9 mouse cellular contexts compared by ENCODE assay signal in the genomic region with DNA sequence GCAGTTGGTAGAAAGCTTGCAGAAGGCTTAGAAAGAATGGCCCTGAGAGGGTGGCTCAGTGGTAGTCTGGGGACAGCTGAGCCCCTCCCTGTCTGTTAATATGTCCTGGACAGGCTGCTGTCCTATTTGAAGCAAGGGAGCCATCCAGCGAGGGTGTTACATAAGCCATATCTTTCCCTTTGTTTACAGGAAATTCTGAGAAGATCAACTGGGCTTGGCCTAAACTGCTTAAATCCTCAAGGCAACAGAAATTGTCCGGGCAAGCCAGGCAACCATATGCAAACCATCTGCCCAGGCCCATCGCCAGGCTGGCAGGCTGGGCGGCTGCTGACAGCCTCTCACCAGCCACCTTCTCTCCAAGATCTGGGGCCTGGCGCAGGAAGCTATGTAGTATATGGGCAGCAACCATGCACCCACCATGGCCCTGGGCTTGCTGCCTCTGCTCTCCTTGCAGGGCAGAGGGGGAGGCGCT. TPM values are rescaled to one million over a fixed set of nuclear protein-coding genes. Genes with fewer than 3 reads are reported as not detected.
DNase-seq lines count a peak whose midpoint lies in the region; ATAC-seq and TF ChIP-seq lines count a peak whose summit lies in the region.
"Had no signal": no experiment of that assay in that cellular context is flagged by ENCODE, and none has a peak within 500 bp of the region (broad histone marks: within the 10 kb centered on the region; RNA-seq: fewer than 3 reads in every experiment).

No protein-coding gene starts in this region.

- no peaks in the 10 kb centered on the region for H3K9me3 ChIP-seq in heart, embryonic 12.5 days (replicated peaks)
- H3K9me3 ChIP-seq: megakaryocyte, embryonic 14.5 days had no signal

- TF ChIP-seq CTCF in thymus, adult 2 months (IDR thresholded peaks at IDR 0.05; ENCODE audit: borderline replicate concordance, control insufficient read depth, extremely low read depth, insufficient read depth, low read length, poor library complexity), result no peak

- WGBS in heart, embryonic 12.5 days, result 58% methylated on average over 6 of the region's 6 CpGs
- WGBS in thymus, adult 2 months, result 92% methylated on average over 6 of the region's 6 CpGs

- H3K4me2 ChIP-seq in heart, embryonic 12.5 days, result no peak overlapping the region

- no peaks in the 10 kb centered on the region for H3K36me3 ChIP-seq in heart, embryonic 12.5 days
- no peaks in the 10 kb centered on the region for H3K36me3 ChIP-seq in thymus, adult 2 months (ENCODE audit: control insufficient read depth, insufficient read depth, low read length)

- H3K4me3 ChIP-seq in heart, embryonic 12.5 days, result no peak overlapping the region
- H3K4me3 ChIP-seq in thymus, adult 2 months (ENCODE audit: control insufficient read depth, insufficient read depth, low read length), result no peak overlapping the region
- H3K4me3 ChIP-seq: megakaryocyte, embryonic 14.5 days had no signal

- ATAC-seq in heart, embryonic 12.5 days (ENCODE audit: insufficient number of reproducible peaks, low FRiP score), result no peak

- no peak for TF ChIP-seq POLR2A in thymus, adult 2 months (IDR thresholded peaks at IDR 0.05; ENCODE audit: control insufficient read depth, extremely low read depth, insufficient read depth, low read length, poor library complexity)

- H3K4me1 ChIP-seq in heart, embryonic 12.5 days (replicated peaks), result peaks cover 36% of the 10 kb centered on the region
- H3K4me1 ChIP-seq in thymus, adult 2 months (replicated peaks; ENCODE audit: control insufficient read depth, insufficient read depth, low read length), result no peaks in the 10 kb centered on the region

- no peaks in the 10 kb centered on the region; the same call in 1 of the 2 replicates for H3K27me3 ChIP-seq in heart, embryonic 12.5 days (replicated peaks)
- no peaks in the 10 kb centered on the region for H3K27me3 ChIP-seq in thymus, adult 2 months (ENCODE audit: control insufficient read depth, insufficient read depth, low read length)

- intact Hi-C loops in left cerebral cortex, postnatal 4 days (cut with DNase I), result no loop called here

- no peak overlapping the region for H3K9ac ChIP-seq in heart, embryonic 12.5 days

- 0 out of 2 replicates have a peak overlapping the region, but pooled peaks have one; percentile 1 for H3K27ac ChIP-seq in heart, embryonic 12.5 days (ENCODE audit: poor library complexity, severe bottlenecking)
- no peak overlapping the region for H3K27ac ChIP-seq in thymus, adult 2 months (ENCODE audit: control insufficient read depth, insufficient read depth, low read length)

- peak; percentile 98 for DNase-seq in brain, adult 2 months (ENCODE audit: low read depth, low spot score)
- DNase-seq in cerebellum, adult 18-20 months, result peak; percentile 94 to 96
- DNase-seq in left cerebral cortex, postnatal 4 days, result peak; percentile 93
- no peak for DNase-seq in spleen, postnatal 14 days (ENCODE audit: low spot score in 2 of 2)
- no peak for DNase-seq in neural tube, embryonic 10.5 days (ENCODE audit: extremely low spot score, low spot score)
- DNase-seq in kidney, adult 8-10 months, result no peak
- no peak for DNase-seq in thymus, adult 2 months

RNA-seq across cellular contexts. Expression of gene Aldh3a1, which starts 18.6 kb away (rescaled TPM):
- 0.18 TPM in 1 of 2 replicates, not detected in the other for polyA plus RNA-seq in heart, embryonic 12.5 days (2016; fragmentation: Nextera tagmentation; extraction: Ambion mirVana)
- total RNA-seq in left cerebral cortex, postnatal 4 days (2021), result 1 to 10 TPM in 1 of 2 experiments, under 1 TPM in 1; 0.94 to 1.1 TPM
- 1.4 and 1.6 TPM in 2 replicates for polyA plus RNA-seq in thymus, adult 2 months (2012; rRNA removed)

RNA-seq across cellular contexts. Expression of gene Aldh3a2, which starts 41.3 kb away (rescaled TPM):
- polyA plus RNA-seq in heart, embryonic 12.5 days (2016; fragmentation: Nextera tagmentation; extraction: Ambion mirVana), result 32.0 and 33.1 TPM in 2 replicates
- 10 to 100 TPM; 40.0 to 42.3 TPM for total RNA-seq in left cerebral cortex, postnatal 4 days (2021)
- 89.9 and 92.7 TPM in 2 replicates for polyA plus RNA-seq in thymus, adult 2 months (2012; rRNA removed)

RNA-seq across cellular contexts. Expression of gene Usp22, which starts 51.1 kb away (rescaled TPM):
- 106 and 112 TPM in 2 replicates for polyA plus RNA-seq in heart, embryonic 12.5 days (2016; fragmentation: Nextera tagmentation; extraction: Ambion mirVana)
- total RNA-seq in left cerebral cortex, postnatal 4 days (2021), result 100 to 1,000 TPM; 585 to 610 TPM
- 57.5 and 68.6 TPM in 2 replicates for polyA plus RNA-seq in thymus, adult 2 months (2012; rRNA removed)

Comparison
In these comparisons a context has a peak if more than half of its experiments do, and no peak if none do; other contexts are left out.
1. DNase-seq: peak in brain, adult 2 months (single experiment), cerebellum, adult 18-20 months (2 of 2) and left cerebral cortex, postnatal 4 days (single experiment); none in spleen, postnatal 14 days (0 of 2), neural tube, embryonic 10.5 days (single experiment), kidney, adult 8-10 months (0 of 2) and thymus, adult 2 months (single experiment).